Mouse (Mus musculus) liver, embryonic 14.5 days (tissue): ENCODE data around the gene Fam183b. TPM values are rescaled to one million over a fixed set of nuclear protein-coding genes. Genes with fewer than 3 reads are reported as not detected.
"Not testable (repeated sequence)": the region's sequence is repeated elsewhere in the genome, so short reads cannot be mapped to it uniquely, and the experiment has no call there.

Experiments used
- ATAC-seq: fragments of 200-750 bp; cut with Nextera tagmentation; 2 replicates; pipeline ENCODE4 v1.8.0; 2017; ENCODE audit warnings: moderate number of reproducible peaks, mild to moderate bottlenecking, moderate library complexity; ENCODE audit not compliant: insufficient read depth
- DNase-seq, 3 experiments: peaks; one replicate each; pipeline ENCODE4 v3.0.0-alpha.2; 2012 to 2013; ENCODE audit warnings: low read depth in 3 of 3, low spot score in 3 of 3
- H3K27ac ChIP-seq: fragments of 300-500 bp; sonication (generic); 2 replicates; pipeline ENCODE4 v1.5.1; 2014; ENCODE audit warnings: moderate library complexity, mild to moderate bottlenecking, control low read depth, inconsistent platforms
- H3K27me3 ChIP-seq: fragments of 300-500 bp; sonication (generic); 2 replicates; pipeline ENCODE4 v1.6.1; 2014; ENCODE audit warnings: mild to moderate bottlenecking, low read length, moderate library complexity; ENCODE audit not compliant: control insufficient read depth, insufficient read depth
- H3K36me3 ChIP-seq: fragments of 300-500 bp; sonication (generic); replicated peaks from 2 replicates; pipeline ENCODE4 v1.6.1; 2014; ENCODE audit warnings: low read depth; ENCODE audit not compliant: control insufficient read depth, insufficient read depth
- H3K4me1 ChIP-seq, 2 experiments: fragments of 200-500 bp in 1 of 2; fragments of 300-500 bp in 1 of 2; sonication (generic) in 1 of 2; replicated peaks; 2 replicates each; pipeline ENCODE4 v1.6.1; 2012 to 2014; ENCODE audit warnings: antibody characterized with exemption in 1 of 2, inconsistent platforms in 1 of 2, low read length in 1 of 2; ENCODE audit not compliant: control insufficient read depth in 2 of 2, insufficient read depth in 2 of 2
- H3K4me2 ChIP-seq: fragments of 300-500 bp; sonication (generic); 2 replicates; pipeline ENCODE4 v1.6.1; 2014; ENCODE audit warnings: low read depth, mild to moderate bottlenecking, control low read depth, moderate library complexity
- H3K4me3 ChIP-seq, 2 experiments: fragments of 200-500 bp in 1 of 2; fragments of 300-500 bp in 1 of 2; sonication (generic) in 1 of 2; 2 replicates each; pipeline ENCODE4 v1.5.1; 2012 to 2014; ENCODE audit warnings: low read depth in 2 of 2, low read length in 2 of 2, mild to moderate bottlenecking in 2 of 2, control low read depth in 1 of 2, inconsistent platforms in 1 of 2, moderate library complexity in 1 of 2; ENCODE audit not compliant: insufficient read depth in 1 of 2
- H3K9ac ChIP-seq: fragments of 300-500 bp; sonication (generic); replicated peaks from 2 replicates; pipeline ENCODE4 v1.6.1; 2014; ENCODE audit warnings: mild to moderate bottlenecking, control low read depth, moderate library complexity
- H3K9me3 ChIP-seq: fragments of 300-500 bp; sonication (generic); 2 replicates; pipeline ENCODE4 v1.6.1; 2016; ENCODE audit warnings: low read length, mixed read lengths; ENCODE audit not compliant: control insufficient read depth
- CTCF ChIP-seq: IDR thresholded peaks from 2 replicates; pipeline ENCODE4 v1.5.1; 2016; ENCODE audit warnings: antibody characterized with exemption, low read depth, control low read depth
- EP300 ChIP-seq: IDR thresholded peaks from 2 replicates; pipeline ENCODE4 v1.6.1; 2016; ENCODE audit warnings: antibody characterized with exemption, low read depth
- WGBS: fragments of 180-500 bp; shearing (Covaris S2); extraction: QIAGEN DNeasy Blood & Tissue Kit; methylation state at CpG from one replicate; pipeline ENCODE4 v1.1.7; 2014; ENCODE audit not compliant: insufficient replicate concordance; 5-methylcytosine and 5-hydroxymethylcytosine counted together
- polyA plus RNA-seq, 2 experiments: library from polyadenylated mRNA; depleted of rRNA in 1 of 2; stranded (reverse) in 1 of 2; unstranded in 1 of 2; fragments of >200 nt; fragmentation: Nextera tagmentation in 1 of 2; extraction: Ambion mirVana in 1 of 2; gene quantifications; 2 replicates each; pipeline versions ENCODE4 v1.2.1 to v1.2.3; 2012 to 2014

Gene Fam183b
- not detected in 2 replicates for polyA plus RNA-seq (2012; rRNA removed)
- polyA plus RNA-seq (2014; fragmentation: Nextera tagmentation; extraction: Ambion mirVana) = not detected in 2 replicates

DNA sequence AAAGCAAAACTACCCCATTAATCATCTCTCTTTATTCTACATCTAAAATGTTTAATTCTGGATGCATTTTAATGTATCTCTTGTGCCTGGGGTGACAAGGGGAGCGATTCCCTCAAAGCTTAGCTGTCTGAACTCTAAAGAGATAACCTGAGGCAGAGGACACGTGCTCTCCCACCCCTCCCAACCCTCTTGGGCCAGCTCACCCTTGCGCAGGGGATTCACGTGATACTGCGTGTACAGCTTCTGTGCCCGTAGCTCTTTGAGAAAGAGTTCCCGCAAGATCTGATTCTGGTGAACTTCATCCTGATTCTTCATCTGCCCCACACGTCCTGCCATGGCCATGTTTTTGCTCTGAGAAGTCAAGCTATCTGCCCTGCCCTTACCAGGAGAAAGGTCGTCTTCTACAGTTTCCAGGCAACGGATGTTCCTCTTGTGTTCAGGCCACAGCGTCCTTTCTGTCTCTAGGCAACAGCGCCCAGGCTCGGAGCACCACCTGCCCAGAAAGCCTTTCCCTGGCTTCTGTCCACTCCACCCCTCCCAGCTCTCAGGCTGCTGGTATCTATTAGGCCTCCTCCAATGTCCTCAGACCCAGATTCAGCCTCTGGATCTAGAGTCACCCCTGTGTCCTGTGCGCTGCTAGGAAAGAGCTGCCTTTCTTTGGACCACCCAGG is at the start of gene Fam183b:
Fam183b (minus strand) TSS at position 403 of the 671 bp plus-strand sequence.
- Histone ChIP-seq H3K27ac (no peak within 1 kb of the TSS), H3K4me1 (no peaks in the 10 kb centered on the region; a peak in 1 of 4 replicates), H3K9ac (no peak within 1 kb of the TSS), H3K27me3 (no peaks in the 10 kb centered on the region), H3K9me3 (no peaks in the 10 kb centered on the region), H3K4me3 (no peak within 1 kb of the TSS), H3K4me2 (no peak within 1 kb of the TSS), H3K36me3 (no peaks in the 10 kb centered on the region)
- WGBS = 41% methylated on average over 14 of the region's 14 CpGs
- DNase-seq (no peak), ATAC-seq (no peak)
- TF ChIP-seq EP300 (no peak), CTCF (no peak)

GRCm38 (mm10) chr11:58849731-58850130 is 48.0 kb upstream of the Fam183b start:
- WGBS = 66% methylated on average over 2 of the region's 2 CpGs
- no peak overlapping the region for H3K27ac ChIP-seq
- ATAC-seq = no peak
- DNase-seq = no peak
- H3K27me3 ChIP-seq = no peaks in the 10 kb centered on the region
- no peak overlapping the region for H3K4me2 ChIP-seq
- H3K36me3 ChIP-seq = no peaks in the 10 kb centered on the region
- TF ChIP-seq EP300 (no peak), CTCF (no peak)
- H3K4me1 ChIP-seq = peaks cover 5 to 8% of the 10 kb centered on the region in 2 experiments
- H3K9ac ChIP-seq = no peak overlapping the region
- H3K4me3 ChIP-seq = no peak overlapping the region
- no peaks in the 10 kb centered on the region for H3K9me3 ChIP-seq

GRCm38 (mm10) chr11:58847636-58848035 is 45.9 kb upstream of the Fam183b start:
- 0 out of 2 replicates have a peak, but pooled peaks have one; percentile 4 for ATAC-seq
- no peak for DNase-seq
- Histone ChIP-seq H3K4me3 (peak overlapping the region; percentile 60 to 78), H3K4me1 (peaks cover 5 to 8% of the 10 kb centered on the region in 2 experiments), H3K9ac (peak overlapping the region; percentile 76), H3K36me3 (no peaks in the 10 kb centered on the region), H3K4me2 (peak overlapping the region; percentile 73), H3K27me3 (no peaks in the 10 kb centered on the region), H3K9me3 (no peaks in the 10 kb centered on the region), H3K27ac (no peak overlapping the region)
- no peak for TF ChIP-seq CTCF
- no peak for TF ChIP-seq EP300
- WGBS = 20% methylated on average over 9 of the region's 9 CpGs

DNA sequence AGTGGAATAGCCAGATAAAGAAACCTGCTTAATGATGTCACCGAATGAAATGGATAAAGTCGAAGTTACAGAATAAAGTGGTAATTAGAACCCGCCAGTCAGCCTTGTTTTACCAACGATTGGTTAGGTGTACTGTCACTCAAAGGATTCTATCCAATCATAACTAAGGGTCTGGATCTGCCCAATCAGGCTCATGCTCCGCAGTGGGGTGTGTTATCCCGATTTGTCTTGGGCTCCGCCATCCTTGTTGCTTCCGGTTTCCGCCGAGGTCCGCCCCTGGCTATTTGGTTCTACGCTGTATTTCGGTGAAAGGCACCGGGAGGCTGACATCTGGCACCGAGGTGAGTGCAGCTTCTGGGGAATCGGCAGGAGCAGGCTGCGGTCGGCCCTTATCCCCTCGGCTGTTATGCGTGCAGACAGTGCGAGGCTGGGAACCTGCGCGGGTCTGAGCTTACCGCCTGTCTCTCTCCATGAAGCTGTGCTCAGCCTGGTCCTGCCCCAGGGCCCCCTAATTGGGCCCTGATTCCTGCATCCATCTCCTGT is 45.2 kb upstream of the Fam183b start, which contains the start of gene Gm12258:
Gm12258 (plus strand) TSS at position 240 of the 543 bp plus-strand sequence.
- Histone ChIP-seq H3K27ac (peak within 1 kb of the TSS; percentile 43; the same call in 1 of the 2 replicates), H3K4me2 (peak within 1 kb of the TSS; percentile 73), H3K4me3 (peak within 1 kb of the TSS; percentile 60 to 78), H3K4me1 (peaks cover 5 to 8% of the 10 kb centered on the region in 2 experiments), H3K9ac (peak within 1 kb of the TSS; percentile 76), H3K27me3 (no peaks in the 10 kb centered on the region), H3K36me3 (no peaks in the 10 kb centered on the region), H3K9me3 (no peaks in the 10 kb centered on the region)
- under 1% methylated on average over 24 of the region's 24 CpGs for WGBS
- ATAC-seq (peak; percentile 100), DNase-seq (peak; percentile 98 to 100 (median 99))
- TF ChIP-seq EP300 = no peak
- TF ChIP-seq CTCF = no peak

GRCm38 (mm10) chr11:58838951-58839350 is 37.2 kb upstream of the Fam183b start, which contains the start of gene Olfr311:
Gene Olfr311 (plus strand): TSS chr11:58839251.
- not testable (repeated sequence) for H3K4me1 ChIP-seq, H3K36me3 ChIP-seq, ATAC-seq, DNase-seq, H3K9me3 ChIP-seq, H3K9ac ChIP-seq, H3K4me3 ChIP-seq, H3K27ac ChIP-seq, H3K4me2 ChIP-seq, H3K27me3 ChIP-seq

DNA sequence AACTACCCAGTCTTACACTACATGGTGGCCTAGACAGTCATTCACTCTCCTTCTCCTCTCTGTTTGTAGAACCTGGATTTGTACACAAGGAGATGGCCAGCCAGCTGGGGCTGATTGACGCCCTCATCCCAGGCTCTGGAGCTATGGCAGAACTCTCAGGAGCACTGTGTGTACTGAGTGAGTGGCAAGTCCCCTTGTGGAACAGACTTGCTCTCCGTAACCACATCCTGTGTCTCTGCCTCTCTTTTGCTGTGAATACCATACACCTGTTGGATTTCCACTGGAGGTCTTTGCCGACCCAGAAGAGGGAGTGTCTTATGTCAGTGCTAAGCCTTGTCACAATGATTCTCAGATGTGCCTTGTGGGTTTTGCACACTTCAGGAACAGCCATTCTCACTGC is 30.8 kb upstream of the Fam183b start:
- not testable (repeated sequence) for H3K9me3 ChIP-seq, H3K27me3 ChIP-seq, H3K36me3 ChIP-seq, H3K9ac ChIP-seq, H3K4me1 ChIP-seq, ATAC-seq, H3K4me3 ChIP-seq, H3K4me2 ChIP-seq, DNase-seq, H3K27ac ChIP-seq
- WGBS = 57% methylated on average over 3 of the region's 3 CpGs
